In the genomic region with DNA sequence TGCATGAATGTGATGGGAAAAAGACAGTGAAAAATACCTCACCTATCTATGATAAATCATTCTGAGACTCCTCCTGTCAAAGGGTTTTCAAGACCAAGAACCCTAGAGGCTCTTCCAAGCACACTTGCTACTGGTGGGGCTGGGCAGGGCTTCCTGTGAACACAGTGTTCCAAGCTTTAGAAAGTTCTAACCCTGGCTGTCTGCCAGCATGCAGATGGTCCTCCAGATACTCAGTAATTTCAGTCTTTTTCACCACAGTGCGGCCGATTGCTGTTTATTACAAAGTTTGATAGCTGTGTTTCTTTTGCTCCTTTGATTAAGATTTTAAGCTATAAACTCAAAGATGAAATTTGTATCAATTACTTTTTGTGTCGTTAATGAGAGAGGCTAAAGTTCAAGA, we compare ENCODE assay signal across 9 mouse cellular contexts.
DNase-seq lines count a peak whose midpoint lies in the region; ATAC-seq and TF ChIP-seq lines count a peak whose summit lies in the region.
"Had no signal": no experiment of that assay in that cellular context is flagged by ENCODE, and none has a peak within 500 bp of the region (broad histone marks: within the 10 kb centered on the region; RNA-seq: fewer than 3 reads in every experiment).

No protein-coding gene starts in this region.

- no peaks in the 10 kb centered on the region for H3K9me3 ChIP-seq in hindbrain, postnatal 0 days (ENCODE audit: low read length)
- H3K9me3 ChIP-seq in hindbrain, embryonic 16.5 days (ENCODE audit: control insufficient read depth, low read length), result no peaks in the 10 kb centered on the region
- H3K9me3 ChIP-seq in limb, embryonic 14.5 days (ENCODE audit: control insufficient read depth, low read length), result no peaks in the 10 kb centered on the region
- no peaks in the 10 kb centered on the region for H3K9me3 ChIP-seq in stomach, postnatal 0 days (ENCODE audit: control insufficient read depth, low read length)

- no peaks in the 10 kb centered on the region for H3K27me3 ChIP-seq in hindbrain, postnatal 0 days (ENCODE audit: insufficient read depth, low read length)
- no peaks in the 10 kb centered on the region for H3K27me3 ChIP-seq in hindbrain, embryonic 16.5 days (replicated peaks; ENCODE audit: control insufficient read depth, insufficient read depth, low read length)
- H3K27me3 ChIP-seq in limb, embryonic 14.5 days (ENCODE audit: control insufficient read depth, insufficient read depth, low read length), result no peaks in the 10 kb centered on the region
- no peaks in the 10 kb centered on the region for H3K27me3 ChIP-seq in stomach, postnatal 0 days (ENCODE audit: control insufficient read depth, insufficient read depth, low read length)
- H3K27me3 ChIP-seq: Patski had no signal

- no peak for TF ChIP-seq EP300 in stomach, postnatal 0 days (optimal IDR thresholded peaks at IDR 0.05)

- TF ChIP-seq CTCF in hindbrain, postnatal 0 days (IDR thresholded peaks at IDR 0.05; ENCODE audit: low read depth), result no peak
- TF ChIP-seq CTCF in cortical plate, adult 2 months (IDR thresholded peaks at IDR 0.05; ENCODE audit: extremely low read depth, insufficient read depth, low read length), result no peak
- no peak for TF ChIP-seq CTCF in stomach, postnatal 0 days (IDR thresholded peaks at IDR 0.05; ENCODE audit: low read depth)

- no peaks in the 10 kb centered on the region for H3K36me3 ChIP-seq in hindbrain, postnatal 0 days (ENCODE audit: insufficient read depth, low read length)
- no peaks in the 10 kb centered on the region for H3K36me3 ChIP-seq in hindbrain, embryonic 16.5 days (ENCODE audit: control insufficient read depth, insufficient read depth, low read length)
- H3K36me3 ChIP-seq in limb, embryonic 14.5 days (ENCODE audit: control insufficient read depth, insufficient read depth, low read length), result no peaks in the 10 kb centered on the region
- H3K36me3 ChIP-seq in stomach, postnatal 0 days (ENCODE audit: control insufficient read depth, insufficient read depth, low read length), result no peaks in the 10 kb centered on the region

- WGBS in hindbrain, postnatal 0 days, result 38% methylated on average over 3 of the region's 3 CpGs
- 55% methylated on average over 3 of the region's 3 CpGs for WGBS in hindbrain, embryonic 16.5 days
- 39% methylated on average over 3 of the region's 3 CpGs for WGBS in limb, embryonic 14.5 days
- WGBS in stomach, postnatal 0 days, result 17% methylated on average over 3 of the region's 3 CpGs

- H3K4me1 ChIP-seq in hindbrain, postnatal 0 days (ENCODE audit: insufficient read depth, low read length), result no peaks in the 10 kb centered on the region
- peaks cover 11% of the 10 kb centered on the region for H3K4me1 ChIP-seq in hindbrain, embryonic 16.5 days (ENCODE audit: control insufficient read depth, insufficient read depth, low read depth, low read length)
- H3K4me1 ChIP-seq in cortical plate, adult 2 months (ENCODE audit: control insufficient read depth, insufficient read depth, low read length), result peaks cover 10% of the 10 kb centered on the region
- peaks cover 24% of the 10 kb centered on the region for H3K4me1 ChIP-seq in limb, embryonic 14.5 days (ENCODE audit: control insufficient read depth, insufficient read depth, low read length)
- H3K4me1 ChIP-seq in stomach, postnatal 0 days (replicated peaks; ENCODE audit: control insufficient read depth, insufficient read depth), result no peaks in the 10 kb centered on the region

- no peak for ATAC-seq in hindbrain, postnatal 0 days
- ATAC-seq in hindbrain, embryonic 16.5 days, result no peak
- no peak for ATAC-seq in limb, embryonic 14.5 days (ENCODE audit: low FRiP score, low read depth)
- peak; percentile 67; the same call in 1 of the 2 replicates for ATAC-seq in stomach, postnatal 0 days (ENCODE audit: low FRiP score, low TSS enrichment)

- TF ChIP-seq POLR2A in cortical plate, adult 2 months (IDR thresholded peaks at IDR 0.05; ENCODE audit: extremely low read depth, insufficient read depth, low read length), result no peak
- no peak for TF ChIP-seq POLR2A in limb, embryonic 14.5 days (IDR thresholded peaks at IDR 0.05; ENCODE audit: borderline replicate concordance, extremely low read depth, insufficient read depth, insufficient read length)

- no peak overlapping the region for H3K27ac ChIP-seq in hindbrain, postnatal 0 days
- no peak overlapping the region for H3K27ac ChIP-seq in hindbrain, embryonic 16.5 days (ENCODE audit: low read depth, low read length)
- peak overlapping the region; percentile 94 for H3K27ac ChIP-seq in cortical plate, adult 2 months (ENCODE audit: insufficient read depth, low read length)
- H3K27ac ChIP-seq in limb, embryonic 14.5 days (replicated peaks; ENCODE audit: low read depth, low read length), result no peak overlapping the region
- peak overlapping the region; percentile 53 for H3K27ac ChIP-seq in stomach, postnatal 0 days (replicated peaks)

- DNase-seq in hindbrain, postnatal 0 days (ENCODE audit: low spot score), result peak; percentile 75
- DNase-seq in MEL-GATA-1-ER (ENCODE audit: extremely low read depth, low read depth), result peak; percentile 75
- peak; percentile 43 for DNase-seq in induced T-regulatory cell, adult 2 months (ENCODE audit: low read depth)
- peak; percentile 81 for DNase-seq in limb, embryonic 14.5 days (ENCODE audit: low spot score)
- DNase-seq in stomach, postnatal 0 days (ENCODE audit: low spot score), result peak; percentile 42
- DNase-seq in embryo, embryonic 10 days (ENCODE audit: low spot score), result no peak

- H3K9ac ChIP-seq in hindbrain, postnatal 0 days (replicated peaks; ENCODE audit: low read length), result no peak overlapping the region
- H3K9ac ChIP-seq in hindbrain, embryonic 16.5 days (ENCODE audit: low read depth, low read length), result no peak overlapping the region
- no peak overlapping the region for H3K9ac ChIP-seq in limb, embryonic 14.5 days (ENCODE audit: low read depth, low read length, severe bottlenecking)
- H3K9ac ChIP-seq in stomach, postnatal 0 days (ENCODE audit: low read length), result no peak overlapping the region

- no peak overlapping the region for H3K4me3 ChIP-seq in hindbrain, postnatal 0 days (ENCODE audit: low read length)
- H3K4me3 ChIP-seq in hindbrain, embryonic 16.5 days (ENCODE audit: low read length), result no peak overlapping the region
- no peak overlapping the region for H3K4me3 ChIP-seq in cortical plate, adult 2 months (ENCODE audit: insufficient read depth, low read length)
- H3K4me3 ChIP-seq in limb, embryonic 14.5 days (replicated peaks; ENCODE audit: low read length), result no peak overlapping the region
- H3K4me3 ChIP-seq in stomach, postnatal 0 days (ENCODE audit: low read depth, low read length), result no peak overlapping the region

- H3K4me2 ChIP-seq in hindbrain, postnatal 0 days (ENCODE audit: low read depth, low read length), result no peak overlapping the region
- H3K4me2 ChIP-seq in hindbrain, embryonic 16.5 days (ENCODE audit: low read length), result no peak overlapping the region
- no peak overlapping the region for H3K4me2 ChIP-seq in limb, embryonic 14.5 days (replicated peaks; ENCODE audit: low read depth, low read length, severe bottlenecking)
- peak overlapping the region; percentile 17; the same call in 1 of the 2 replicates for H3K4me2 ChIP-seq in stomach, postnatal 0 days (replicated peaks; ENCODE audit: low read depth)

Comparison
In these comparisons a context has a peak if more than half of its experiments do, and no peak if none do; other contexts are left out.
1. H3K27ac ChIP-seq: peak in cortical plate, adult 2 months (single experiment) and stomach, postnatal 0 days (single experiment); none in hindbrain, postnatal 0 days (single experiment), hindbrain, embryonic 16.5 days (single experiment) and limb, embryonic 14.5 days (single experiment).